Mouse (Mus musculus) adrenal gland, postnatal 14 days (tissue): Measurements from ENCODE around the gene Adamts4. TPM values are rescaled to one million over a fixed set of nuclear protein-coding genes. Genes with fewer than 3 reads are reported as not detected.

ENCODE experiments used
- DNase-seq: peaks from one replicate; pipeline ENCODE4 v3.0.0; 2021; ENCODE audit warnings: mixed read lengths
- total RNA-seq: library from RNA; stranded (reverse); gene quantifications from 2 replicates; pipeline ENCODE4 v1.2.3, GENCODE M21; 2021

Adamts4 gene
- total RNA-seq, 1 experiment from 2014 or later: 3.1 TPM

DNA sequence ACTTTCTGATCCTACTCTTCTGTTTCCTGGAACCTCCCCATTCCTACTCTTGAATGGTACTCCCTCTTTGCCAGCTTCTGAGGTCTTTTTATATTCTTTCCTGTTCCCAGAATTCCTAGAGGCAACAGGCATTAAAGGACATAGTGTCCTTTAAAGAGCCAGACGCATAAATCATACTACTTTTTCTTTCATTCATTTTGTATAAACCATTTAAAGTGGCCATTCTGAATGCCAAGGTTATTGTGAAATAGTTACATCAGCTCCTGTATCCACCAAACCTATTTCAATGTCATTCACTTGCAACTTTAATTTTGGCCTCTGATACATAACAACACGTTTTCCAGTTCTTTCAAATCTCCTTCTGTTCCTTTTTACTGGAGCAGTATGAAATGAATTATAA lies 59.1 kb downstream of the Adamts4 start:
- no peak for DNase-seq

Other genes with a start within 250 kb of the Adamts4 start
- gene Fcgr4, start 231.5 kb upstream of the Adamts4 start, total RNA-seq: 0.49 and 0.89 TPM in 2 replicates
- gene Fcgr3, start 185.5 kb upstream of the Adamts4 start, total RNA-seq: 8.1 and 10.3 TPM in 2 replicates
- gene Cfap126, start 136.5 kb upstream of the Adamts4 start, total RNA-seq: 0.71 and 1.9 TPM in 2 replicates
- gene Sdhc, start 99.8 kb upstream of the Adamts4 start, total RNA-seq: 733 and 773 TPM in 2 replicates
- gene Mpz, start 99.7 kb upstream of the Adamts4 start, total RNA-seq: 1.5 and 3.2 TPM in 2 replicates
- gene Pcp4l1, start 54.2 kb upstream of the Adamts4 start, total RNA-seq: 37.7 and 40.5 TPM in 2 replicates
- 0.83 and 12.4 TPM in 2 replicates for gene Nr1i3, start 36.5 kb upstream of the Adamts4 start, total RNA-seq
- 52.7 and 58.6 TPM in 2 replicates for gene Tomm40l, start 27.9 kb upstream of the Adamts4 start, total RNA-seq
- 80.2 and 1,683 TPM in 2 replicates for gene Apoa2, start 25.4 kb upstream of the Adamts4 start, total RNA-seq
- gene Fcer1g, start 16.1 kb upstream of the Adamts4 start, total RNA-seq: 13.4 and 18.8 TPM in 2 replicates
- gene Ndufs2, start 967 bp downstream of the Adamts4 start, total RNA-seq: 875 and 896 TPM in 2 replicates
- 31.1 and 34.1 TPM in 2 replicates for gene B4galt3, start 19.9 kb downstream of the Adamts4 start, total RNA-seq
- gene Ppox, start 30.8 kb downstream of the Adamts4 start, total RNA-seq: 34.8 and 38.1 TPM in 2 replicates
- gene Usp21, start 37.6 kb downstream of the Adamts4 start, total RNA-seq: 36.5 and 37.2 TPM in 2 replicates
- 128 and 133 TPM in 2 replicates for gene Ufc1, start 44.6 kb downstream of the Adamts4 start, total RNA-seq
- 33.7 and 36.1 TPM in 2 replicates for gene Dedd, start 78.7 kb downstream of the Adamts4 start, total RNA-seq
- 62.1 and 62.8 TPM in 2 replicates for gene Nit1, start 95.2 kb downstream of the Adamts4 start, total RNA-seq
- 140 and 148 TPM in 2 replicates for gene Pfdn2, start 95.2 kb downstream of the Adamts4 start, total RNA-seq
- gene Klhdc9, start 110.4 kb downstream of the Adamts4 start, total RNA-seq: 3.1 and 5.1 TPM in 2 replicates
- 0.11 TPM in 2 replicates for gene Nectin4, start 119.7 kb downstream of the Adamts4 start, total RNA-seq
- gene Arhgap30, start 138.5 kb downstream of the Adamts4 start, total RNA-seq: 3.4 and 13.3 TPM in 2 replicates
- 49.6 and 69.1 TPM in 2 replicates for gene Usf1, start 160.9 kb downstream of the Adamts4 start, total RNA-seq
- 2.6 and 11.3 TPM in 2 replicates for gene Tstd1, start 168.5 kb downstream of the Adamts4 start, total RNA-seq
- 59.6 and 66.3 TPM in 2 replicates for gene F11r, start 187.1 kb downstream of the Adamts4 start, total RNA-seq